In the genomic region with DNA sequence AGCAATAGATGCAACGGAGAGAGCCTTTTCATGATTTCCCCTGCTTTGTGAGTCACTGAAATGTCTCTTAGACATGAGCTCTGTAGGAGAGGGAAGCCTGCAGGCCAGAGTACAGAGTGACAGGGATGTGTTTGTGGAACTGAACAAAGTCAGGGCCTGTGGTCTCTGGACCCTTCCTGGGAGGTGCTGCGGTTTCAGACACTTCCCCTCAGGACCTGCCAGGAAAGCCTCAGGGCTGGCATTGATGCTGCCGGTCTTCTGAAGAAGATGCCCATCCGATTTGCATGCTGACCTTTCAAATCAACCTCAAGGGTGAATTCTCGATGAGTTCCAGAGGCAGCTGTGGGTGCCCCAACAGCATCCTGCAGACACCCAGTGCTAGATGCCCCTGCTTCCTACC, we compare ENCODE assay signal across 12 mouse cellular contexts. TPM values are rescaled to one million over a fixed set of nuclear protein-coding genes. Genes with fewer than 3 reads are reported as not detected.
DNase-seq lines count a peak whose midpoint lies in the region; ATAC-seq and TF ChIP-seq lines count a peak whose summit lies in the region.
"Had no signal": no experiment of that assay in that cellular context is flagged by ENCODE, and none has a peak within 500 bp of the region (broad histone marks: within the 10 kb centered on the region; RNA-seq: fewer than 3 reads in every experiment).

No protein-coding gene starts in this region.

- H3K27me3 ChIP-seq in cerebellum, adult 2 months (ENCODE audit: control insufficient read depth, insufficient read depth, low read length): no peaks in the 10 kb centered on the region
- H3K27me3 ChIP-seq: Patski had no signal

- H3K4me1 ChIP-seq in cerebellum, adult 2 months (ENCODE audit: control insufficient read depth, insufficient read depth, low read length): peaks cover 23% of the 10 kb centered on the region

- 65% methylated on average over 5 of the region's 5 CpGs for WGBS in cerebellum, adult 2 months

- DNase-seq in cerebellum, adult 2 months: no peak
- DNase-seq in spleen, postnatal 36 days (ENCODE audit: low spot score in 2 of 2): peak; percentile 26 to 27
- DNase-seq in spleen, adult 18-20 months: no peak
- no peak for DNase-seq in thymus, postnatal 4 days
- DNase-seq in retina, postnatal 1 day: no peak
- DNase-seq: kidney, adult 18-20 months; lung, postnatal 10 days had no signal

- no peak for TF ChIP-seq CTCF in cerebellum, adult 2 months (IDR thresholded peaks at IDR 0.05; ENCODE audit: borderline replicate concordance, insufficient read depth, low read depth, low read length)

- H3K27ac ChIP-seq in cerebellum, adult 2 months (ENCODE audit: insufficient read depth, low read length): no peak overlapping the region

- no peak overlapping the region for H3K4me3 ChIP-seq in cerebellum, adult 2 months (replicated peaks; ENCODE audit: insufficient read depth, low read depth, low read length)

- 0 out of 2 replicates have a peak, but pooled peaks have one; percentile 4 for ATAC-seq in cerebellum, adult (ENCODE audit: insufficient number of reproducible peaks, low FRiP score, low TSS enrichment)
- peak; percentile 72 for ATAC-seq in megakaryocyte progenitor cell, adult 5-6 weeks (replicated peaks; ENCODE audit: poor library complexity)
- no peak for ATAC-seq in erythroid progenitor cell, adult 5-6 weeks (replicated peaks; ENCODE audit: low FRiP score, poor library complexity, severe bottlenecking)
- ATAC-seq: forebrain, embryonic 14.5 days; Patski had no signal

- no peak for TF ChIP-seq POLR2A in cerebellum, adult 2 months (IDR thresholded peaks at IDR 0.05; ENCODE audit: borderline replicate concordance, insufficient read depth, low read length)

RNA-seq across cellular contexts. Expression of a gene that starts 41.5 kb away (rescaled TPM):
- polyA plus RNA-seq in cerebellum, adult 2 months (2012; rRNA removed): 22.0 and 25.3 TPM in 2 replicates
- 58.0 and 60.4 TPM in 2 replicates for total RNA-seq in megakaryocyte progenitor cell, adult 5-6 weeks (2015)
- 28.3 and 30.2 TPM in 2 replicates for total RNA-seq in megakaryocyte progenitor cell, adult 5-6 weeks (2017)
- 39.0 and 39.6 TPM in 2 replicates for total RNA-seq in erythroid progenitor cell, adult 5-6 weeks (2015; ENCODE audit: low replicate concordance)
- 21.9 and 27.0 TPM in 2 replicates for total RNA-seq in erythroid progenitor cell, adult 5-6 weeks (2017; ENCODE audit: low replicate concordance)

Comparison
In these comparisons a context has a peak if more than half of its experiments do, and no peak if none do; other contexts are left out.
1. DNase-seq: peak in spleen, postnatal 36 days (2 of 2); none in cerebellum, adult 2 months (0 of 2), spleen, adult 18-20 months (0 of 2), thymus, postnatal 4 days (single experiment) and retina, postnatal 1 day (single experiment).